Mouse (Mus musculus) embryo, embryonic 11.5 days (tissue): Measurements from ENCODE around the gene Fam131a.

Experiments used
- DNase-seq: peaks from one replicate; pipeline ENCODE4 v3.0.0-alpha.2; 2012; ENCODE audit warnings: low read depth, low spot score

The Fam131a gene

DNA sequence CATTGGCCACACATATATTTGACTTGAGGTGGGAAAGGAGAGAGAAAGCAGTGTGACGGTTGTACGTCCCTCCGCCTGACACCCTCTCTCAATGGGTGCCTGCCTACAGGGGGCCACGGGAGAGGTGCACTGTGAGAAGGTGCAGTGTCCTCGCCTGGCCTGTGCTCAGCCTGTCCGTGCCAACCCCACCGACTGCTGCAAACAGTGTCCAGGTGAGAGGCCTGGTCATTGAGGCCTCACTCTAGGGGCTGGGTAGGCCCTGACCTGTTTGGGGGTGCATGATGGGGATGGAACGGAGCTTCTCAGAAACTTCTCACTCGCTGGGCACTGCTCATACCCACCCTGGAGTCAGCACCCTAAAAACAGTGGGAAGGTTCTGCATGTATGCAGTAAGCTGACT is 46.8 kb downstream of the Fam131a start:
- no peak for DNase-seq

DNA sequence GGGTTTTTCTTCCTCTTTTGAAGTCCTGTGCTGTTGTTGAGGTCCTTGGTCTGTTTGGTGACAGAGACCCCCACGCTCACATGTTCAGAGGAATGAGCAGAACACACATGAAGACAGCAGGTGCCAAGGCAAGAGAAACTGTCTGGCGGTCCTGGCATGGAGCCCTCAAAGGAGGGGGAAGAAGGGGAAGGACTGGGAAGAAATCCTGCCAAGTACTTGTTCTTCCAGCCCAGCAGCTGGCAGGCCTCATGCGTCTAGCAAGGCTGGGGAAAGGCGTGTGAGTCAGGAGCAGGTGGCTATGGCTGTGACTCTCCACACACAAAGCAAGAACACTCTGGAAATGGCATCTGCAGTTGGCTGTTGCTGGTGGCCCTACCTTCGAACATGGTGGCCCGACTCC is 53.6 kb downstream of the Fam131a start:
- DNase-seq, result no peak

DNA sequence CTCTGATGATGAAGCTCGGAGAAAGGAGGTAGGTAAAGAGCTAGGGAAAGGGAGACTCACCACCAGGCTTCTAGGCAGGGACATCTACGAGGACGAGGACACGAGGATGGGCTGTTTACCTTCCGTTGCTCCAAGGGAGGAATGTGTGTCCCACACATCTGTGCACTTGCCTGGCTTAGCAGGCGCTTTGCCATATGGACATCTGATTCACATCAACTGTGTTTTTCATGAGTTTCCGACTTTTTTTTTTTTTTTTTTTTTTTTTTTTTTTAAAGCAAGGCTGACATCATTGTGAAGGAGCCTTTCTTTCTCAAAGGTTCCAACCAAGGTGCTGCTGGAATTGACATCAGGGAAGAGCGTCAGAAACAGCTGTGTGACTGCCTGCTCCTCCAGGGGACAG is 57.5 kb downstream of the Fam131a start:
- no peak for DNase-seq
